10 mouse cellular contexts compared by ENCODE assay signal in the genomic region with DNA sequence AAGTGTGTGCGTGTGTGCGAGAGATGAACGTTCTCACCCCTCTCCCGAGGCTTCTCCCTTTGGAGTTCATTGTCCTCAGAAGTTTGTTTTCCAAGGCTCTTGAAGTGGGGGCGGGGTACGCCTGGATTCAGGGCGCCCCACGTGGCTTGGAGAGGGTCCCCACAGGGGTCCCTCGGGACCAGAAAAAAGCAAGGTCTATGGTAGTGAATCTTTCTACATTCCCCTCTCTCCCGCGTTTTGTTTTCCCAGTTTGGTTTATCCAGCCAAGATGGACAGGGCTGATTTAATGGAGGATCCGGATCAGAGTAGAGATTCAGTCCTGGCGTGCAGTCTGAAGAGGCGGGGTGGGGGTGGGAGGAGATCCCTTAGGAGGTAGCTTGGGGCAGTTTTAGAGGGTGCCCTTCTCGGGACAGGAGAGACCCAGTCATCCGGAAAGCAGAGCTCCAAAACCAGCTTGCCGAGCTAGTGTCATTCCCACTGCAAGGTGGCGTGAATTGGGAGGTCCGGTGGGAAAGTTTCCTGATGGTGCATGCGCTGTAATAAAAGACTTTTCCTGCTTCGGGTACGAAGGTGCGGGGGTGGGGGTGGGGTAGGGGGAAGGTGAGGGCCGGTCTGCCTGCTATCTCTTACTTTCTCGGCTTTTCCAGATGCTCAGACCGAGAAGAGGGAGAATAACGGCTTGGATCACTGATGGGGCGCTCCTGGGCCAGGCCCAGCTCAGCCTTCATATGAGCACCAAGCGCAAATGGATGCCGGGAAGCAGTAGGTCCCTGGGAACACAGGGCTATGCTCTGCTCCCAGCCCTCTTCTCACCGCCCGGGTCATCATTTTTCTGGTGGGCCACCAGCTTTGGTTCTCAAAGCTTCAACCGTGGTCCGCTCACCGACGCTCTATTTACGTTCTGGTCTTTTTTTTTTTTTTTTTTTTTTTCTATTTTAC. TPM values are rescaled to one million over a fixed set of nuclear protein-coding genes. Genes with fewer than 3 reads are reported as not detected.
DNase-seq lines count a peak whose midpoint lies in the region; ATAC-seq lines count a peak whose summit lies in the region.
"Had no signal": no experiment of that assay in that cellular context is flagged by ENCODE, and none has a peak within 500 bp of the region (broad histone marks: within the 10 kb centered on the region; RNA-seq: fewer than 3 reads in every experiment).

No protein-coding gene starts in this region.

- no peaks in the 10 kb centered on the region for H3K36me3 ChIP-seq in heart, embryonic 16.5 days (ENCODE audit: control insufficient read depth, insufficient read depth)
- no peaks in the 10 kb centered on the region for H3K36me3 ChIP-seq in embryonic facial prominence, embryonic 13.5 days
- H3K36me3 ChIP-seq in intestine, embryonic 14.5 days (ENCODE audit: control insufficient read depth, insufficient read depth, low read length): no peaks in the 10 kb centered on the region
- no peaks in the 10 kb centered on the region for H3K36me3 ChIP-seq in midbrain, embryonic 14.5 days (ENCODE audit: control insufficient read depth, insufficient read depth, low read length)

- peak overlapping the region; percentile 47 for H3K4me2 ChIP-seq in heart, embryonic 16.5 days (ENCODE audit: low read depth, low read length)
- H3K4me2 ChIP-seq in embryonic facial prominence, embryonic 13.5 days: peak overlapping the region; percentile 31
- H3K4me2 ChIP-seq in intestine, embryonic 14.5 days (ENCODE audit: low read length): no peak overlapping the region
- peak overlapping the region; percentile 40 for H3K4me2 ChIP-seq in midbrain, embryonic 14.5 days (ENCODE audit: low read length)

- no peak overlapping the region for H3K9ac ChIP-seq in heart, embryonic 16.5 days (ENCODE audit: low read length)
- H3K9ac ChIP-seq in embryonic facial prominence, embryonic 13.5 days: no peak overlapping the region
- no peak overlapping the region for H3K9ac ChIP-seq in intestine, embryonic 14.5 days (ENCODE audit: low read length)
- H3K9ac ChIP-seq in midbrain, embryonic 14.5 days (replicated peaks; ENCODE audit: low read length): no peak overlapping the region

- peaks cover 83% of the 10 kb centered on the region for H3K27me3 ChIP-seq in heart, embryonic 16.5 days (ENCODE audit: control insufficient read depth, insufficient read depth, low read length)
- peaks cover 97% of the 10 kb centered on the region for H3K27me3 ChIP-seq in embryonic facial prominence, embryonic 13.5 days
- H3K27me3 ChIP-seq in intestine, embryonic 14.5 days (replicated peaks; ENCODE audit: control insufficient read depth, insufficient read depth, low read length): peaks cover 98% of the 10 kb centered on the region
- peaks cover 77% of the 10 kb centered on the region for H3K27me3 ChIP-seq in midbrain, embryonic 14.5 days (ENCODE audit: control insufficient read depth, insufficient read depth, low read length)

- H3K4me1 ChIP-seq in heart, embryonic 16.5 days (ENCODE audit: control insufficient read depth, insufficient read depth, low read length): peaks cover 8% of the 10 kb centered on the region; the same call in 1 of the 2 replicates
- H3K4me1 ChIP-seq in embryonic facial prominence, embryonic 13.5 days: peaks cover 15% of the 10 kb centered on the region
- no peaks in the 10 kb centered on the region for H3K4me1 ChIP-seq in intestine, embryonic 14.5 days (replicated peaks; ENCODE audit: control insufficient read depth, insufficient read depth, low read length)
- H3K4me1 ChIP-seq in midbrain, embryonic 14.5 days (ENCODE audit: control insufficient read depth, insufficient read depth, low read length): peaks cover 26% of the 10 kb centered on the region

- ATAC-seq in heart, embryonic 16.5 days (replicated peaks; ENCODE audit: extremely low read depth, insufficient read depth, low FRiP score): no peak
- ATAC-seq in embryonic facial prominence, embryonic 13.5 days (ENCODE audit: insufficient number of reproducible peaks, insufficient read depth, low FRiP score, low TSS enrichment, low read depth): no peak
- ATAC-seq in intestine, embryonic 14.5 days (replicated peaks; ENCODE audit: low FRiP score, low TSS enrichment, low read depth): peak; percentile 53
- 0 out of 2 replicates have a peak, but pooled peaks have one; percentile 42 for ATAC-seq in midbrain, embryonic 14.5 days (ENCODE audit: low FRiP score, low TSS enrichment)

- WGBS in heart, embryonic 16.5 days: 4% methylated on average over 37 of the region's 37 CpGs
- 2% methylated on average over 37 of the region's 37 CpGs for WGBS in embryonic facial prominence, embryonic 13.5 days
- WGBS in intestine, embryonic 14.5 days: 2% methylated on average over 37 of the region's 37 CpGs
- 2% methylated on average over 37 of the region's 37 CpGs for WGBS in midbrain, embryonic 14.5 days

- DNase-seq in heart, postnatal 36 days: no peak
- DNase-seq in intestine, embryonic 14.5 days (ENCODE audit: low spot score): peak; percentile 58
- DNase-seq in midbrain, embryonic 14.5 days: peak; percentile 56
- no peak for DNase-seq in urinary bladder, postnatal 36 days (ENCODE audit: low spot score in 2 of 2)
- DNase-seq in layer of hippocampus, postnatal 10 days (ENCODE audit: low spot score in 2 of 2): no peak
- no peak for DNase-seq in thymus, postnatal 14 days

- H3K27ac ChIP-seq in heart, embryonic 16.5 days (ENCODE audit: low read length): no peak overlapping the region
- no peak overlapping the region for H3K27ac ChIP-seq in embryonic facial prominence, embryonic 13.5 days
- H3K27ac ChIP-seq in intestine, embryonic 14.5 days (ENCODE audit: low read depth): no peak overlapping the region
- no peak overlapping the region for H3K27ac ChIP-seq in midbrain, embryonic 14.5 days (replicated peaks; ENCODE audit: low read depth, low read length)

- no peaks in the 10 kb centered on the region for H3K9me3 ChIP-seq in heart, embryonic 16.5 days (replicated peaks; ENCODE audit: control insufficient read depth, low read length)
- H3K9me3 ChIP-seq in embryonic facial prominence, embryonic 13.5 days: no peaks in the 10 kb centered on the region
- no peaks in the 10 kb centered on the region for H3K9me3 ChIP-seq in intestine, embryonic 14.5 days (ENCODE audit: control insufficient read depth, low read length)
- H3K9me3 ChIP-seq in midbrain, embryonic 14.5 days (ENCODE audit: control insufficient read depth, low read length): no peaks in the 10 kb centered on the region
- H3K9me3 ChIP-seq: megakaryocyte, embryonic 14.5 days had no signal

- peak overlapping the region; percentile 8 for H3K4me3 ChIP-seq in heart, embryonic 16.5 days (ENCODE audit: low read length)
- peak overlapping the region; percentile 19 for H3K4me3 ChIP-seq in embryonic facial prominence, embryonic 13.5 days
- 0 out of 2 replicates have a peak overlapping the region, but pooled peaks have one; percentile 6 for H3K4me3 ChIP-seq in intestine, embryonic 14.5 days (ENCODE audit: low read depth, low read length)
- H3K4me3 ChIP-seq in midbrain, embryonic 14.5 days (replicated peaks; ENCODE audit: low read depth, low read length): peak overlapping the region; percentile 17
- H3K4me3 ChIP-seq: erythroblast, embryonic 14.5 days; megakaryocyte, embryonic 14.5 days had no signal

- intact Hi-C loops in heart, postnatal 36 days (cut with DNase I): no loop called here

RNA-seq across cellular contexts. Expression of a gene that starts 8.1 kb away (rescaled TPM):
- not detected in 2 replicates for polyA plus RNA-seq in heart, embryonic 16.5 days (2015; fragmentation: Nextera tagmentation; extraction: Ambion mirVana)
- total RNA-seq in heart, postnatal 36 days (2021): not detected
- polyA plus RNA-seq in embryonic facial prominence, embryonic 13.5 days (2015; fragmentation: Nextera tagmentation; extraction: Ambion mirVana): 0.26 and 0.32 TPM in 2 replicates
- polyA plus RNA-seq in intestine, embryonic 14.5 days (2014; fragmentation: Nextera tagmentation; extraction: Ambion mirVana): not detected in 2 replicates
- polyA plus RNA-seq in midbrain, embryonic 14.5 days (2014; fragmentation: Nextera tagmentation; extraction: Ambion mirVana): 10.0 and 18.6 TPM in 2 replicates
- total RNA-seq in layer of hippocampus, postnatal 10 days (2021): 1 to 10 TPM; 2.1 to 2.4 TPM
- polyA plus RNA-seq: erythroblast, embryonic 14.5 days had no signal

Comparison
In these comparisons a context has a peak if more than half of its experiments do, and no peak if none do; other contexts are left out.
1. ATAC-seq: peak in intestine, embryonic 14.5 days (single experiment) and midbrain, embryonic 14.5 days (single experiment); none in heart, embryonic 16.5 days (single experiment) and embryonic facial prominence, embryonic 13.5 days (single experiment).
2. DNase-seq: peak in intestine, embryonic 14.5 days (single experiment) and midbrain, embryonic 14.5 days (single experiment); none in heart, postnatal 36 days (0 of 2), urinary bladder, postnatal 36 days (0 of 2), layer of hippocampus, postnatal 10 days (0 of 2) and thymus, postnatal 14 days (single experiment).
3. Peak in every context shown above with its lines, with median percentiles within 50 percentile points of each other: H3K4me3 ChIP-seq.